Mouse (Mus musculus): Measurements from ENCODE around the gene Meis2. TPM values are rescaled to one million over a fixed set of nuclear protein-coding genes. Genes with fewer than 3 reads are reported as not detected.

Meis2 gene
- total RNA-seq (2022) = 10 to 100 TPM; 24.2 to 31.6 (median 28.8) TPM

GRCm38 (mm10) chr2:116065570-116066005 lies at the start of gene Meis2:
Gene Meis2 (minus strand): TSS chr2:116065839.
- DNase-seq (ENCODE audit: low spot score) = peak; percentile 79

GRCm38 (mm10) chr2:116106194-116106593 lies 40.6 kb upstream of the Meis2 start:
- DNase-seq (ENCODE audit: low spot score) = peak; percentile 2

DNA sequence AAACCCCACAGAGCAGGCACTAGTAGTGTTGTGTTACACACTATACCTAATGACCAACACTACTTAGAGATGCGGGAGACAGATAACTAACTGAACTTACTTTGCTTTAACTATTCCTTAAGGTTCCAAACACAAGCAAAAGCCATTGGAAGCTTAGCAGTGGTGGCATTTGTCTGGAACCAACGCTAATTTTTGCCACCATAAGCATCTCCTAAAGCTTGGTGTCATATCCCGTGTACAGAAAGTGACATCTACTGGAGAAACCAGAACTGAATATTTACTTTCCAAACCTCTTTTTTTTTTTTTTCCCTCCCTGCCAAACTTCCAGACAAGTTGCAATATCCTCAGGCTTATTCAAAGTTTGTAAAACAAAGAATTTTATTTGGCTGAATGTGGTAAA lies 39.5 kb upstream of the Meis2 start:
- no peak for DNase-seq (ENCODE audit: low spot score)

DNA sequence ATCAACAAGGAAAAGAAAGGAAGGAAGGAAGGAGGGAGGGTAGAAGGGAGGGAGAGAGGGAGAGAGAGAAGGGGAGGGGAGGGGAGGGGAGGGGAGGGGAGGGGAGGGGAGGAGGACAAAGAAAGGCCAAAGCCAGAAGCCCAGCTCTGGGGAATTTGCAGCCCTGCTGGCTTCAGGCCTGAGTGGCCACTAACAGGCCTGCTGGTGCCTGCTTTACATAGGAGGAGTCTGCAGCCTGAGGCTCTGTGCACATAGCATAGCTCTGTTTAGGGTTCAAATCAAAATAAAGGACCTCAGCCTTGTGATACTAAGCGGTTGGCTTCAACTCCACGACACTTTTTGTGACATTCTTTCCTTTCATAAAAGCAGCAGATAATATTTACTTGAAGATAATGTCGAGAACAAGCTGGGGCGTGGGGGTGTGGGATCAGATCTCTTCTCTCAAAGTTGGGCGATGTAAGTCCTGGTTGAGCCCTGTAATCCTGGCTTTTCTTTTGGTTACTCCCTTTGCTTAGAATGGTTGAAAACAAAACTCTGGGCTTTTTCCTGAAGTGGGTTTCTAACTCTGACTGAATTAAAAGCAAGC lies 37.9 kb upstream of the Meis2 start:
- no peak for DNase-seq (ENCODE audit: low spot score)

DNA sequence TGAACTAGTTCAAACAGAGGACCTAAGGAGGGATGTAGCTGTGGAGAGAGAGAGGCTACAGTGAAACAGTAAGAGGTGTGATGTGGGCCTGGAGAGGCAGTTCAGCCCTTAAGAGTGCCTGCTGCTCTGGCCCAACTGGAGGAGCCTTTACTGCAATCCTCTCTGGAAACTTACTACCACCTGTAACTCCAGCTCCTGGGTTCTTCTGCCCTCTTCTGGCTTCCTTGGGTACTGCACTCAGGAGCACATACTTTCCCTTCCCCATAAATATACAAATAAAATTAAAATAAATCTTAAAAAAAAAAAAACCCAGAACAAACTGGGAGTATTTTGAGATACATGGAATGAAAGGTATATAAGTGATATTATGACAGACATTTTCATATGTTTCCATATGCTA lies 35.6 kb upstream of the Meis2 start:
- peak; percentile 37 for DNase-seq (ENCODE audit: low spot score)

DNA sequence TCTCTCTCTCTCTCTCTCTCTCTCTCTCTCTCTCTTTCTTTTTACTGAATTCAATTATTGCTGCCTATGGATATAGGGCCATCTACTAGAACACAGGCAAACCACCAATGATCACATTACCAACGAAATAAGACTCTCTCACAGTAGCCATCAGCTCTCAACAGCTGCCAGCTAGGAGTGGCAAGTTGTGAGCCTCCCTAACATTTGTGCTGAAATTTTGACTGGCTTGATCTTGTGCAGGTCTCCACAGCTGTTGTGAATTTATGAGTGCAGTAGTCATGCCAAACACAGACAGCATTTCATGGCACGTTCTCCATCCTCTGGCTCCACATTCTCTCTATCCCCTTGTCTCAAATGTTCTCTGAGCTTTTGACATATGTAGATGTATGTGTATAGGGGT lies 15.3 kb upstream of the Meis2 start:
- no peak for DNase-seq (ENCODE audit: low spot score)

DNA sequence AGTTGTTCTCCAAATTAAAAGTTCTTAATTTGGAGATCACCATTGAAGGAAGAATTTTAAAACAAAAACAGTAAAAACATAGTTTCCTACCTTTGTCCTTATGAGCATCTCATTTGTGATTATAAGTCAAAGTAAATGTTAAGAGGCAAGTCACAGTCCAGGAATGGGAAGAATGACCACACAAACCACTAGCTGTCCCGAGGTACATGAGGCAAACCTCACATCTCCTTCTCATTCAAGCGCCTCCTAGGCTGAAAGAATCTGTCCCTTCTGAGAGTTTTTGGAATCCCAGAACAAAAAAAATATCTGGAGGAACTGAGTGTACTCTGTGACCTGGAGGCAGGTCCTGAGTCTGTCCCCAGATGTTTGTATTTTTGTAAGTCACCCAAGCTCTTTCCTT lies 13.2 kb upstream of the Meis2 start:
- DNase-seq (ENCODE audit: low spot score) = no peak

DNA sequence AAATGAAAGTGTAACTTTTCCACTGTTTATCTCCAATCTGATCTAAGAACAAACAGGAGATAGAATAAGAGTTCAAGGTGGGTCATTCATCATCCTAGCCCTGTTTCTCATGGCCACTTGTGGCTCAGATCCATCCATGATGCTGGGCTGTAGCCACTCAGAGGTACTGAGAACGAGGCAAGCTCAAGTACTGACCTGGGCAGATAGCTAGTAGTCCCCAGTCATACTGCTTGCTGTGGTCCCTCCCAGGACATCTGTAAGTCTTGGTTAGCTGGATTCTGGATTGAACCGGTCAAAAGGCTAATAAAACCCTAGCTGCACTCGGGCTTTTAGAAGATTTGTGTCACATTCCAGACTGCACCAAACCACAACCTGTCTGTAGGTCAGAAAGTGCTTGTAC lies 12.1 kb upstream of the Meis2 start:
- DNase-seq (ENCODE audit: low spot score) = no peak

DNA sequence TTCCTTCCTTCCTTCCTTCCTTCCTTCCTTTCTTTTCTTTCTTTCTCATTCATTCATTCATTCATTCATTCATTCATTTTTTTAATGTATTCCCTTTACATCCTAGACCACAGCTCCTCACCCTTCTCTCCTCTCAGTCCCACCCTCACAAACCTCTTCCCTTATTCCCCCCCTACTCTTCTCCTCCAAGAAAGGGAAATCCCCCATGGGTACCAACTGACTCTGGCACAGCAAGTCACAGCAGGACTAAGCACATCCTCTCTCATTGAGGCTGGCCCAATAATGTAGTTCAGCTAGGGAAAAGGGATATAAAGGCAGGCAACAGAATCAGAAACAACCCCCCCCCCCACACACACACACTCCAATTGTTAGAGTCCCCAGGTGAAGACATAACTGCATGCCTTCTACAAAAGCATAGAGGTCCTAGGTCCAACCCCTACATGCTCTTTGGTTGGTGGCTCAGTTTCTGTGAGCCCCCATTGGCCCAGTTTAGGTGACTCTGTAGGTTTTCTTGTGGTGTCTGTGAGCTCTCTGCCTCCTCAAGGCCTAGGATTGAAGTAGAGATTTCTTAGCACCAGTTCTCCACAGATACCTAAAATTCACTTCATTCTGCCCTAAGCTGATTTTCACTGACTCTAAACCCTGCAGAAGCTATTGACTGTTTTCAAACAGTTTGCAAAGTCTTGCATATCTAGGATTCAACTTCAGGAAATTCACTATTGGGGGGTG lies 11.3 kb upstream of the Meis2 start:
- no peak for DNase-seq (ENCODE audit: low spot score)

GRCm38 (mm10) chr2:116075902-116076301 lies 10.3 kb upstream of the Meis2 start:
- DNase-seq (ENCODE audit: low spot score) = no peak

GRCm38 (mm10) chr2:116075477-116075876 lies 9.8 kb upstream of the Meis2 start:
- DNase-seq (ENCODE audit: low spot score) = no peak

DNA sequence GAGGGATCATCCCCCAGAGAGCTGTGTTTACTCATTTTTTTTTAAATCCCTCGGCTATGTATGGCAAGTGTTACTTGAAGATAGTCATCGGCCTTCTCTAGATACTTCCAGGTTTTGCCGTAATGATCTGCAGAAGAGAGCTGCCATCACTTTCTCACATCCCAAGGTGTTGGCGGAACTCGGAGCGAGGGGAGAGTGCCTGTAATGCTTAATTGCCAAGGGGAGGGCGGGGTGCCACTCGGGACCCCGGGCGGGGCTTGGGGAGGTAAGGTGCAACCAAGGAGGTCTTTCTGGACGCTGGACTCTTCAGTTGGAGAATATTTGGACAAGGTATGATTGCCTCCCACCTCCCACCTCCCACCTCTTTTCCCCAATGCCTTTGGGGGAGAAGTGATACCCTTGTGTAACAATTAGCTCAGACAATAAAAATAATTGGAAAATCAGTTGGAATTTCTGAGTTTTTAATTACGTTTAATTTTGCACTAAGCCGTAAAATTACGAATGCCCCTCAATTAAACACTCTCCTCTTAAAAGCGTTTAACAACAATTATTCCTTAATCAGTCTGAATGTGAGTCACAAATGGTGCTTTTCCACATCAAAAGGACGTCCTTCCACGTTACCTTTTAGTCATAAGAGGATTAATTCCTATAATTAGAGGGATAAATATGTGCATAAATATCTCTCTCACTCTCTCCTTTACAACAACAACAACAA lies 9.2 kb upstream of the Meis2 start:
- no peak for DNase-seq (ENCODE audit: low spot score)

GRCm38 (mm10) chr2:116074061-116074460 lies 8.4 kb upstream of the Meis2 start:
- DNase-seq (ENCODE audit: low spot score) = no peak

GRCm38 (mm10) chr2:116073311-116073904 lies 7.8 kb upstream of the Meis2 start:
- no peak for DNase-seq (ENCODE audit: low spot score)

DNA sequence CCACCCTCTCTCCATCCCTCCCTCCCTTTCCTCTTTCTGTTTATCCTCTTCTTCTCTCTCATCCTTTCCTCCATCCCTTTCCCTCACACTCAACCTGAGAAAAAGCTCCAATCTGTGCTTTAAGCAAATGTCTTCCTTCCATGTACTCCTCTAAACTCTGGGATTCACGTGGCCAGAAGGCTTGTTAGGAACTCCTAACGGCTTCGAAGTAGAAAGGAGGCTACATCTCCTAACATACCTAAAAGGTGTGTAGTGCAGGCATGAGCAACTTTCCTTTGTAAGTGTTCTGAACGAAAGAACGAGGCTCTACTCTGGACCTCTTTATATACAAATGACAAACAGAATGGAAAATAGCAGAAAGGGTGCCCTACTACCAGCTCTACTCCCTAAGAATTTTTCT lies 7.1 kb upstream of the Meis2 start:
- DNase-seq (ENCODE audit: low spot score) = no peak

DNA sequence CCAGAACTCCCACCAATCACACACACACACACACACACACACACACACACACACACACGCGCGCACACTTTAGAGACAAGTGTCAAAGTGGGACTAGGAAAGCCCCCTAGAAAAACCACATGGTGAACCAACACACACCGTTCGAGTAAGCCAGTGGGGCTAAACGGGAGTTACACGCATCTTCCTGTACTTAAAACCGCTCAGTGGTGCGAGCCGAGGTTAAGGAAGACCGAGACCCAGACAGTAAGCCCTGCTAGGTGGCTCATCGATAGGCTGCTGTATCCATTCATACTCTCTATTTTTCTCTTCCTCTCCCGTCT lies 6.6 kb upstream of the Meis2 start:
- no peak for DNase-seq (ENCODE audit: low spot score)

GRCm38 (mm10) chr2:116071571-116072320 lies 6.1 kb upstream of the Meis2 start:
- DNase-seq (ENCODE audit: low spot score) = no peak

GRCm38 (mm10) chr2:116070614-116071425 lies 5.2 kb upstream of the Meis2 start:
- DNase-seq (ENCODE audit: low spot score) = no peak

- DNase-seq (ENCODE audit: low spot score) = no peak
Measured at GRCm38 (mm10) chr2:116069451-116070225, 4.0 kb upstream of the Meis2 start.

- no peak for DNase-seq (ENCODE audit: low spot score)
Measured at GRCm38 (mm10) chr2:116068901-116069300, 3.3 kb upstream of the Meis2 start.

All from heart, adult 8-10 months (tissue).